Mouse (Mus musculus): ENCODE results near the gene Gng13.

GRCm38 (mm10) chr17:25748238-25748637, 31.3 kb downstream of the Gng13 start:
- TF ChIP-seq CTCF (IDR thresholded peaks at IDR 0.05; ENCODE audit: insufficient read depth, low read length): no peak
- TF ChIP-seq POLR2A (IDR thresholded peaks at IDR 0.05; ENCODE audit: borderline replicate concordance, extremely low read depth, low read depth, low read length): no peak

Measured in lung, adult 2 months (tissue).